7 mouse cellular contexts compared by ENCODE assay signal in genomic region chr19:16780790-16781384, GRCm38 (mm10). TPM values are rescaled to one million over a fixed set of nuclear protein-coding genes. Genes with fewer than 3 reads are reported as not detected.
DNase-seq lines count a peak whose midpoint lies in the region; ATAC-seq lines count a peak whose summit lies in the region.

Vps13a (minus strand) TSS chr19:16780933.

- WGBS in intestine, embryonic 15.5 days: under 1% methylated on average over 67 of the region's 67 CpGs
- under 1% methylated on average over 67 of the region's 67 CpGs for WGBS in midbrain, embryonic 10.5 days

- peak within 1 kb of the TSS; percentile 58 for H3K9ac ChIP-seq in intestine, embryonic 15.5 days

- H3K4me2 ChIP-seq in intestine, embryonic 15.5 days (replicated peaks): peak within 1 kb of the TSS; percentile 96

- peak; percentile 99 for ATAC-seq in intestine, embryonic 15.5 days

- intact Hi-C loops in left cerebral cortex, postnatal 25 days (cut with DNase I): loop anchor here (5.0 kb wide), 1 partner anchor 749 kb away; no protein-coding TSS in a partner anchor

- H3K27ac ChIP-seq in intestine, embryonic 15.5 days: no peak within 1 kb of the TSS
- peak within 1 kb of the TSS; percentile 87 for H3K27ac ChIP-seq in midbrain, embryonic 10.5 days (replicated peaks)

- H3K9me3 ChIP-seq in intestine, embryonic 15.5 days: no peaks in the 10 kb centered on the region
- no peaks in the 10 kb centered on the region for H3K9me3 ChIP-seq in midbrain, embryonic 10.5 days (replicated peaks)

- H3K27me3 ChIP-seq in intestine, embryonic 15.5 days (replicated peaks): no peaks in the 10 kb centered on the region
- peaks cover 18% of the 10 kb centered on the region for H3K27me3 ChIP-seq in midbrain, embryonic 10.5 days (ENCODE audit: low read depth, poor library complexity, severe bottlenecking)

- peak; percentile 95 to 97 for DNase-seq in adrenal gland, adult (ENCODE audit: inconsistent age in 2 of 2, low spot score in 1 of 2)
- peak; percentile 98 for DNase-seq in embryo, embryonic 10.5 days (ENCODE audit: low spot score)
- peak; percentile 92 for DNase-seq in gastrocnemius, postnatal 25 days
- DNase-seq in left cerebral cortex, postnatal 25 days (ENCODE audit: low spot score in 2 of 2): peak; percentile 87 to 90
- peak; percentile 92 for DNase-seq in midbrain, embryonic 10.5 days (ENCODE audit: low spot score)
- DNase-seq in right cerebral cortex, postnatal 4 days: peak; percentile 81

- H3K4me3 ChIP-seq in intestine, embryonic 15.5 days (replicated peaks): peak within 1 kb of the TSS; percentile 63
- H3K4me3 ChIP-seq in midbrain, embryonic 10.5 days: peak within 1 kb of the TSS; percentile 80

- no peaks in the 10 kb centered on the region for H3K36me3 ChIP-seq in intestine, embryonic 15.5 days
- H3K36me3 ChIP-seq in midbrain, embryonic 10.5 days: no peaks in the 10 kb centered on the region

- no peaks in the 10 kb centered on the region for H3K4me1 ChIP-seq in intestine, embryonic 15.5 days (replicated peaks)
- peaks cover 14% of the 10 kb centered on the region for H3K4me1 ChIP-seq in midbrain, embryonic 10.5 days

RNA-seq across cellular contexts. Expression of gene Vps13a, which starts in this region (rescaled TPM):
- 10 to 100 TPM; 15.1 to 19.7 TPM for total RNA-seq in gastrocnemius, postnatal 25 days (2021)
- 11.2 and 11.5 TPM in 2 replicates for polyA plus RNA-seq in intestine, embryonic 15.5 days (2015; fragmentation: Nextera tagmentation; extraction: Ambion mirVana)
- total RNA-seq in left cerebral cortex, postnatal 25 days (2021): 10 to 100 TPM; 72.3 to 80.2 TPM
- polyA plus RNA-seq in midbrain, embryonic 10.5 days (2016; fragmentation: Nextera tagmentation; extraction: Ambion mirVana): 9.4 and 9.8 TPM in 2 replicates
